Mouse (Mus musculus): ENCODE results near the gene Elovl2. TPM values are rescaled to one million over a fixed set of nuclear protein-coding genes. Genes with fewer than 3 reads are reported as not detected.
A peak's percentile ranks its signal among the peaks of the same experiment; 100 is the strongest.

Gene Elovl2
- polyA plus RNA-seq, 1 experiment = not detected

DNA sequence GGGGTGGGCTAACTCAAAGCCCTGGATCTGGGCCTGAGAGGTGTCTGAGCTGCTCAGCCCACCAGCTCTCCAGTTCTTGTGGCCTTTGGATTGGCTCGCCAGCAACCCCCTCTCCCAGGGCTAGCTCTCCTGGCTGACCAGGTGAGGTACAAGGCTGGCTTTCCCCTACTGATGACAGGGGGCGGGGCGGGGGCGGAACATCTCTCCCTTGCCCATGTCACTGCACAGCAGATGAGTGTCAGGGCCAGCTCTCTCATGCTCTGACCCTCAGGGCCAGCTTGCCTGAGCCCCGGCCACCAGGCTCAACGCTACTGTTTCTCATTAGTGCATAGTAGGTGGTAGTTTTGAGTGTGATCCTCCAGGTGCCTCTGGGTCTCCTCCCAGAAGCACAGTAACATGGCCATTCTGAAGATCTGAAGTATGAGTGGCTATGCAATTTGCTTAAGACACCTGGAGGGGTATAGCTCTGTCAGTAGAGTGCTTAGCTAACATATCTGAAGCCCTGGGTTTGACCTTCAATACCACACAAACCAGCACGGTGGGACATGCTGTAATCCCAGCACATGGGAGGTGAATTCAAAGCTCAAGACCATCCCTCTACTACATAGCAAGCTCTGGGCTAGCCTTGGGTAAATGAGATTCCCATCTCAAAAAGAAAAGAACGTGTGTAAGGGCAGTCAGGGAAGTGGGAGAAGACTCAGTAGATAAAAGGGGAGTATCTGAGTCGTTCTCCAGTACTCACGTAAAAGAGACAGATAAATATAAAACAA, 18.0 kb upstream of the Elovl2 start:
- H3K27me3 ChIP-seq (ENCODE audit: control insufficient read depth) = peaks cover 9% of the 10 kb centered on the region; the same call in 1 of the 2 replicates
- H3K36me3 ChIP-seq (ENCODE audit: control insufficient read depth) = no peaks in the 10 kb centered on the region
- no peaks in the 10 kb centered on the region for H3K4me1 ChIP-seq (ENCODE audit: control insufficient read depth)
- TF ChIP-seq TAL1 (IDR thresholded peaks at IDR 0.05; ENCODE audit: low read length) (no peak), GATA1 (IDR thresholded peaks at IDR 0.05; ENCODE audit: low read length) (no peak)
- no peaks in the 10 kb centered on the region for H3K9me3 ChIP-seq (ENCODE audit: control insufficient read depth, low read length)
- no peak overlapping the region for H3K4me3 ChIP-seq (replicated peaks)

DNA sequence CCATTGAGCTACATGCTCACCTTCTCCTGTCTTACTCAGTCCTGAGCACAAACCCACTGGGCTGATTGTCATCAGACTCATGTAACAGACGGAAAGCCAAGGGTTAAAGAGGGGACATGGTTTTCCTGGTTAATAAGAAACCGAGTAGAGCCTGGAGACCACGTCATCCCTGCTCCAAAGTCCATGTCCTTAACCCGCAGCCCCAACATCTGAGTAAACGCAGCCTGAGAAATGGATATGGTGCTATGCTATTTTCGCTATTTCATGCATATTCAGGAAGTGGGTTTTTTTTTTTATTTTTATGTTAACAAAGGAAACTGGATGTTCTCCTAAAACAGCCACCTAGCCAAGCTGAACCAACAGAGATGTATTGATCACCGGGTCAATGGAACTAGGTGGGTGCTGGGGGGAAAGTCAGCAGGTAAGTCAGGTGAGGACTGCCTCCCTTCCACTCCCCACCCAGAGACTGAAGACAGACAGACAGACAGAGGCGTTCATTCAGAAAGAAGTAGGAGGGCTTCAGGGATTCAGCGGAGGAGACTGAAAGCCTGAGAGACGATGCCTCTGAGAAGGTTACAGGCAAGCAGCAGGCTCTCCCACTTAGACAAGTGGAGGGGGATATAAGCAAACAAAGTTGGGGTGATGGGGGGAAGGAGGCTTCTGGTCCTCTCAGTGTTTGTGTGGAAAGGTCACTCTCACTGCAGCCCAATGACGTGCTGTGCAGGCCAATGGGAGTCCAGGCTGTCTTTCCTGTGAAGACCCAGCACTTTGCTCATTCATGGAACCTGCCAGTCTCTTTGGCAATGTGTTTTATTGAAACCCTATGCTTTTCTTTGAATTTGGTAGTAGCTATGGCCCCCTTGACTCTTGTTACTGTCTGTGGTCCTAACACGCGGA, 15.9 kb upstream of the Elovl2 start:
- TF ChIP-seq GATA1 (IDR thresholded peaks at IDR 0.05; ENCODE audit: low read length) (no peak), TAL1 (IDR thresholded peaks at IDR 0.05; ENCODE audit: low read length) (no peak)
- Histone ChIP-seq H3K9me3 (ENCODE audit: control insufficient read depth, low read length) (no peaks in the 10 kb centered on the region), H3K4me3 (replicated peaks) (peak overlapping the region; percentile 49), H3K27me3 (ENCODE audit: control insufficient read depth) (peaks cover 9% of the 10 kb centered on the region; the same call in 1 of the 2 replicates), H3K4me1 (ENCODE audit: control insufficient read depth) (no peaks in the 10 kb centered on the region), H3K36me3 (ENCODE audit: control insufficient read depth) (no peaks in the 10 kb centered on the region)

DNA sequence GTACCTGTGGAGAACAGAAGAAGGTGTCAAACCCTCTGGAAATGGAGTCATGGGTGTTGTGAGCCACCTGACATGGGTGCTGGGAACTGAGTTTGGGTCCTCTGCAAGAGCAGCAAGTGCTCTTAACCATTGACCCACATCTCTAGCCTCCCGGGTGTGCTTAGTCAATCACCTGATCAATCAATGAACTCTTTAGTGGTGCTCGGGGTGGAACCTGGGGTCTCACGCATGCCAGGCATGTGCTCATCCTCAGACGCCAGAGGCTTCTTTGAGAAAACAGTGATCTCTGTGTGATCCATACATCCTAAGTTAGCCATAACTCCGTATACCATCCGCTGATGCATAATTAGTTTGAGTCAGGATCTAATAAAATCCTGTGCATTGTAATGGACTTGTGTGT, 15.0 kb upstream of the Elovl2 start:
- Histone ChIP-seq H3K4me1 (ENCODE audit: control insufficient read depth) (no peaks in the 10 kb centered on the region), H3K9me3 (ENCODE audit: control insufficient read depth, low read length) (no peaks in the 10 kb centered on the region), H3K27me3 (ENCODE audit: control insufficient read depth) (peaks cover 9% of the 10 kb centered on the region; the same call in 1 of the 2 replicates), H3K4me3 (replicated peaks) (no peak overlapping the region), H3K36me3 (ENCODE audit: control insufficient read depth) (no peaks in the 10 kb centered on the region)
- TF ChIP-seq GATA1 (IDR thresholded peaks at IDR 0.05; ENCODE audit: low read length) = no peak
- TF ChIP-seq TAL1 (IDR thresholded peaks at IDR 0.05; ENCODE audit: low read length) = no peak

DNA sequence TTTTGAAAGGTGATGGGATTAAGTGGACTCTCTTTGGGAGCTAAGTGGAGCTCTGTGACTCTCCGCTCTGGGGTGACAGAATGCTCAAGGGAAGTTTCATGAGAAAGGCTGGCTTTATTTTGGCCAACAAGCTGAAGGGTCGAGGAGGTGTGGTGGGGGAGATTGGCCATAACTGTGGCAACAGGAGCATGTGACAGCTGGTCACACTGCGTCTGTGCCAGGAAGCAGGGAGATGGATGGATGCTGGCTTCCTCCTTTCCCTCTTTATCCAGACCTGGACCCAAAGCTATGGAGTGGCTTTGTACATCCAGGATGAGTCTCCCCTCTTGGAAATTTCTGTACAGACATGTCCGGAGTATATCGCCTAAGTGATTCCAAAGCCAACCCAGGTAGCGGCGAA, 13.0 kb upstream of the Elovl2 start:
- no peaks in the 10 kb centered on the region for H3K4me1 ChIP-seq (ENCODE audit: control insufficient read depth)
- no peak for TF ChIP-seq GATA1 (IDR thresholded peaks at IDR 0.05; ENCODE audit: low read length)
- H3K9me3 ChIP-seq (ENCODE audit: control insufficient read depth, low read length) = no peaks in the 10 kb centered on the region

DNA sequence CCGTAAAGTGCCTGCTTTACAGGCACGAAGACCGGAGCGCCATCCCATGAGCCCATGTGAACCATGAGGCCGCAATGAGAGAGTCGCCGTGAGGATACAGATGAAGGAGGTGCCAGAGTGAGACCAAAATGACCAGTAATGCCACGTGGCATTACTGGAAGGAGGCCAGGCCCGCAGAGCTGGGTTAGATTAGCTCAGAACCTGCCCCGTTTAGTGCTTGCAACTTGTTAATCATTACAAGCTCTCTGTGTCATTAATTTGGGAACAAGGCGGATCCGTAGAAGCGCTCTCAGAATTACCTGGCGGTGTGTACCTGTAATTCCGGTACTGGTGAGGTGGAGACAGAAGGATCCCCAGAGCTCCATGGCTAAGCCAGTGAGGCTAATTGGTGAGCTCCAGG, 12.0 kb upstream of the Elovl2 start:
- TF ChIP-seq TAL1 (IDR thresholded peaks at IDR 0.05; ENCODE audit: low read length) (no peak), GATA1 (IDR thresholded peaks at IDR 0.05; ENCODE audit: low read length) (no peak)
- H3K4me1 ChIP-seq (ENCODE audit: control insufficient read depth) = no peaks in the 10 kb centered on the region

More for the DNA sequence above, 13.0 kb upstream of the Elovl2 start:
- no peaks in the 10 kb centered on the region for H3K36me3 ChIP-seq (ENCODE audit: control insufficient read depth)
- H3K27me3 ChIP-seq (ENCODE audit: control insufficient read depth) = no peaks in the 10 kb centered on the region
- H3K4me3 ChIP-seq (replicated peaks) = no peak overlapping the region

DNA sequence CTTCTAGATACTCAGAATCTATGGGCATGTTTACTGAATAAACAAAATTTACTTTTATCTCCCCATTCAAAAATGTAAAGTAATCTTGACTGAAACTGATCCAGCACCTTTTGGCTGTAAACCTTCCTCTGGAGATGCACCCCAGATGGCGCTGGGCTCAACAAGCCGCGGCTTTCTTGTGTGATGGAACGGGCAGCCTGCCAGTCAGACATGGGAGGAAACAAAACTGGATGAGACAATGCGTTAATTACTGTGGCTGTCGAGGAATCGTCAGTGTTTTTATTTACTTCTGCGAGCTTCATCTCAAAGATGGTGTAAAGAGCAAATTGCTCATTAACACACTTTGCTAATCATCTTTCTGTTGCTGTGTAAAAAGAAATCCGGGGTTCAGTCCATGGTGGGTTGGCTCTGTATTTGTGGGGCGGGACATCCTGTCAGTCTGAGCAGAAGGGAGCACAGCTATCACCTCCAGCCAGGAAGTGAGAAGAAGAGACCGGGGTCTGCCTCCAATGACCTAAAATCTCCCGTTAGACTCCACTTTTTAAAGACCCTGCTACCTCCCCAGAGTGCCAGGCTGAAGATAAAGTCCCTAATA, 11.3 kb upstream of the Elovl2 start:
- no peak overlapping the region for H3K4me3 ChIP-seq (replicated peaks)
- H3K4me1 ChIP-seq (ENCODE audit: control insufficient read depth) = no peaks in the 10 kb centered on the region
- H3K36me3 ChIP-seq (ENCODE audit: control insufficient read depth) = no peaks in the 10 kb centered on the region
- no peaks in the 10 kb centered on the region for H3K9me3 ChIP-seq (ENCODE audit: control insufficient read depth, low read length)
- H3K27me3 ChIP-seq (ENCODE audit: control insufficient read depth) = no peaks in the 10 kb centered on the region
- TF ChIP-seq TAL1 (IDR thresholded peaks at IDR 0.05; ENCODE audit: low read length) (no peak), GATA1 (IDR thresholded peaks at IDR 0.05; ENCODE audit: low read length) (no peak)

More for the DNA sequence above, 12.0 kb upstream of the Elovl2 start:
- Histone ChIP-seq H3K9me3 (ENCODE audit: control insufficient read depth, low read length) (no peaks in the 10 kb centered on the region), H3K36me3 (ENCODE audit: control insufficient read depth) (no peaks in the 10 kb centered on the region), H3K27me3 (ENCODE audit: control insufficient read depth) (no peaks in the 10 kb centered on the region), H3K4me3 (replicated peaks) (no peak overlapping the region)

DNA sequence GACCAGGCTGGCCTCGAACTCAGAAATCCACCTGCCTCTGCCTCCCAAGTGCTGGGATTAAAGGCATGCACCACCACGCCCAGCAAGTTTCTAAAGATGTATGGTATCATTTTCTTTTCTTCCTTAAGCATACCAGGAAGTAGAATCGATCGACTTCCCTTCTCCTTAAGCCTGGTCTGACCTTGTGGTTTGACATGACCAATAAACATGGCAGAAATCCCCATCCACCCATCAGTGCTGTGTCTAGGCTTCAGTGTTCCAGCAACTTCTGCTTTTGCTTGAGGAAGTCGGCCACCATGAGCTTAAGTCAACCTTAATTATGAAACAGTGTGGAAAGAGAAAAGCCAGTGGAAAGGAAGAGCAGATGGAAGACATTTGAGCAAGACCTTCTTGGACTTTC, 10.1 kb upstream of the Elovl2 start:
- Histone ChIP-seq H3K36me3 (ENCODE audit: control insufficient read depth) (no peaks in the 10 kb centered on the region), H3K4me1 (ENCODE audit: control insufficient read depth) (no peaks in the 10 kb centered on the region)
- TF ChIP-seq GATA1 (IDR thresholded peaks at IDR 0.05; ENCODE audit: low read length) = no peak
- TF ChIP-seq TAL1 (IDR thresholded peaks at IDR 0.05; ENCODE audit: low read length) = no peak

DNA sequence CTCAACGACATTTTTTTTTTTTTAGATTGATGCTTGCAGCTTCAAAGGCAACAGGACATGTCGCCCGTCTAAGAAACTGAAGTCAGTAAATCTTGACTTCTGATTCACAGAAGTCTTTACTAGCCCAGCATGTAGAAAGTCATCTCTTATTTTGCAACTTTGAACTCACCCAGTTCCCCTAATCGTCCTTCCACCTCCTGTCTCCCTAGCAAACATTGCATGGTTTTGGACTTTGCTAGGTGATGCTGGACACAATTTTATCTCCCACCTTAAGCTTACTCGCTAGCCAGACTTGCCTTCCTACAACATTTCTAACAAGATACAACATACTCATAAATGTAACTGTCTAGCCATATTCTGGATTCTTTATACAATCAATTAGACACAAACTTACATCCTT, 7.9 kb upstream of the Elovl2 start:
- Histone ChIP-seq H3K4me1 (ENCODE audit: control insufficient read depth) (no peaks in the 10 kb centered on the region), H3K27me3 (ENCODE audit: control insufficient read depth) (no peaks in the 10 kb centered on the region), H3K36me3 (ENCODE audit: control insufficient read depth) (no peaks in the 10 kb centered on the region), H3K9me3 (ENCODE audit: control insufficient read depth, low read length) (no peaks in the 10 kb centered on the region; the same call in none of the 2 replicates), H3K4me3 (replicated peaks) (no peak overlapping the region)
- TF ChIP-seq GATA1 (IDR thresholded peaks at IDR 0.05; ENCODE audit: low read length) = no peak
- no peak for TF ChIP-seq TAL1 (IDR thresholded peaks at IDR 0.05; ENCODE audit: low read length)

More for the DNA sequence above, 10.1 kb upstream of the Elovl2 start:
- Histone ChIP-seq H3K9me3 (ENCODE audit: control insufficient read depth, low read length) (no peaks in the 10 kb centered on the region), H3K27me3 (ENCODE audit: control insufficient read depth) (no peaks in the 10 kb centered on the region), H3K4me3 (replicated peaks) (no peak overlapping the region)

DNA sequence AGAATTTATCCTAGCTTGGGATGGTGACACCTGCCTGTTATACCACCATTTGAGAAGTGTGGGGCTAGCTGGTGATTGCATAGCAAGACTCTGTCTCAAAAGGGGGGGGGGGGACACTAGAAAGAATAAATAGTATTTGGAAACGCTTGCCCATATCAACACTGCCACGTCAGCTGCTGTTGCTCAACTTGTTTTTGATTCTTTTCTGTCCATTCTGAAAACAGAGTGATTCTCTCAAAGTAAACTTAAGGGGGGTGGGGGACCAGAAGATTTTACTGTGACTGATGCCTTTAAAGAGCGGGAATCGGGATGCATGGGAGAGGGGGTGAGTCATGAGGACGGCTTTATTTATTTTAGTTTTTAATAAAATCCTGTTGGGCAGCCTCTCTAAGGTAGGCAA, 6.3 kb upstream of the Elovl2 start:
- Histone ChIP-seq H3K4me3 (replicated peaks) (no peak overlapping the region), H3K27me3 (ENCODE audit: control insufficient read depth) (no peaks in the 10 kb centered on the region), H3K36me3 (ENCODE audit: control insufficient read depth) (no peaks in the 10 kb centered on the region), H3K4me1 (ENCODE audit: control insufficient read depth) (no peaks in the 10 kb centered on the region), H3K9me3 (ENCODE audit: control insufficient read depth, low read length) (peaks cover 4% of the 10 kb centered on the region)
- no peak for TF ChIP-seq TAL1 (IDR thresholded peaks at IDR 0.05; ENCODE audit: low read length)

Measured in erythroblast, embryonic 14.5 days (primary cell).